Mouse (Mus musculus) lung, postnatal 0 days (tissue): ENCODE results near the gene Tmub1. TPM values are rescaled to one million over a fixed set of nuclear protein-coding genes. Genes with fewer than 3 reads are reported as not detected.

Source experiments
- ATAC-seq: fragments of 200-750 bp; cut with Nextera tagmentation; 2 replicates; pipeline ENCODE4 v1.8.0; 2017; ENCODE audit warnings: moderate library complexity
- DNase-seq: peaks from one replicate; pipeline ENCODE4 v3.0.0-alpha.2; 2016; ENCODE audit warnings: low spot score
- H3K27ac ChIP-seq: fragments of 300-500 bp; sonication (generic); 2 replicates; pipeline ENCODE4 v1.5.1; 2014; ENCODE audit warnings: antibody characterized with exemption, mild to moderate bottlenecking, low read length, mixed read lengths
- H3K27me3 ChIP-seq: fragments of 300-500 bp; sonication (generic); replicated peaks from 2 replicates; pipeline ENCODE4 v1.6.1; 2014; ENCODE audit warnings: low read length, mixed read lengths; ENCODE audit not compliant: insufficient read depth
- H3K36me3 ChIP-seq: fragments of 300-500 bp; sonication (generic); 2 replicates; pipeline ENCODE4 v1.6.1; 2014; ENCODE audit warnings: low read length, mixed read lengths; ENCODE audit not compliant: insufficient read depth
- H3K4me1 ChIP-seq: fragments of 300-500 bp; sonication (generic); 2 replicates; pipeline ENCODE4 v1.6.1; 2014; ENCODE audit warnings: antibody characterized with exemption, low read depth, low read length, mixed read lengths; ENCODE audit not compliant: insufficient read depth
- H3K4me2 ChIP-seq: fragments of 300-500 bp; sonication (generic); replicated peaks from 2 replicates; pipeline ENCODE4 v1.6.1; 2014; ENCODE audit warnings: low read depth, mild to moderate bottlenecking, low read length, moderate library complexity, mixed read lengths
- H3K4me3 ChIP-seq: fragments of 300-500 bp; sonication (generic); 2 replicates; pipeline ENCODE4 v1.5.1; 2014; ENCODE audit warnings: low read depth, low read length
- H3K9ac ChIP-seq: fragments of 300-500 bp; sonication (generic); replicated peaks from 2 replicates; pipeline ENCODE4 v1.6.1; 2014; ENCODE audit warnings: low read depth, mild to moderate bottlenecking
- H3K9me3 ChIP-seq: fragments of 300-500 bp; sonication (generic); 2 replicates; pipeline ENCODE4 v1.6.1; 2016; ENCODE audit warnings: low read length, mixed read lengths
- CTCF ChIP-seq: IDR thresholded peaks from 2 replicates; pipeline ENCODE4 v1.5.1; 2016; ENCODE audit warnings: antibody characterized with exemption, mild to moderate bottlenecking
- EP300 ChIP-seq: IDR thresholded peaks from 2 replicates; pipeline ENCODE4 v1.6.1; 2016; ENCODE audit warnings: antibody characterized with exemption, mild to moderate bottlenecking, control low read depth
- WGBS: fragments of 180-500 bp; shearing (Covaris S2); extraction: QIAGEN DNeasy Blood & Tissue Kit; methylation state at CpG from one replicate; pipeline ENCODE4 v1.1.7; 2014; 5-methylcytosine and 5-hydroxymethylcytosine counted together
- polyA plus RNA-seq: library from polyadenylated mRNA; unstranded; fragments of >200 nt; fragmentation: Nextera tagmentation; extraction: Ambion mirVana; gene quantifications from 2 replicates; pipeline ENCODE4 v1.2.1, GENCODE M21; 2015

Gene Tmub1
- polyA plus RNA-seq, 1 experiment from 2014 or later, result 17.7 TPM

GRCm38 (mm10) chr5:24452030-24452690, 4.5 kb upstream of the Tmub1 start, which contains the start of gene Agap3:
Agap3 (plus strand) TSS chr5:24452177.
- ATAC-seq (no peak; the same call in 1 of the 2 replicates), DNase-seq (peak; percentile 34)
- no peaks in the 10 kb centered on the region for H3K9me3 ChIP-seq
- peaks cover 23% of the 10 kb centered on the region for H3K4me1 ChIP-seq
- peak within 1 kb of the TSS; percentile 87 for H3K4me2 ChIP-seq
- H3K27ac ChIP-seq, result peak within 1 kb of the TSS; percentile 87
- WGBS, result 0% methylated on average over 47 of the region's 85 CpGs
- peak within 1 kb of the TSS; percentile 82 for H3K4me3 ChIP-seq
- H3K9ac ChIP-seq, result peak within 1 kb of the TSS; percentile 70
- H3K36me3 ChIP-seq, result no peaks in the 10 kb centered on the region
- TF ChIP-seq EP300, result no peak
- TF ChIP-seq CTCF, result no peak
- no peaks in the 10 kb centered on the region for H3K27me3 ChIP-seq

DNA sequence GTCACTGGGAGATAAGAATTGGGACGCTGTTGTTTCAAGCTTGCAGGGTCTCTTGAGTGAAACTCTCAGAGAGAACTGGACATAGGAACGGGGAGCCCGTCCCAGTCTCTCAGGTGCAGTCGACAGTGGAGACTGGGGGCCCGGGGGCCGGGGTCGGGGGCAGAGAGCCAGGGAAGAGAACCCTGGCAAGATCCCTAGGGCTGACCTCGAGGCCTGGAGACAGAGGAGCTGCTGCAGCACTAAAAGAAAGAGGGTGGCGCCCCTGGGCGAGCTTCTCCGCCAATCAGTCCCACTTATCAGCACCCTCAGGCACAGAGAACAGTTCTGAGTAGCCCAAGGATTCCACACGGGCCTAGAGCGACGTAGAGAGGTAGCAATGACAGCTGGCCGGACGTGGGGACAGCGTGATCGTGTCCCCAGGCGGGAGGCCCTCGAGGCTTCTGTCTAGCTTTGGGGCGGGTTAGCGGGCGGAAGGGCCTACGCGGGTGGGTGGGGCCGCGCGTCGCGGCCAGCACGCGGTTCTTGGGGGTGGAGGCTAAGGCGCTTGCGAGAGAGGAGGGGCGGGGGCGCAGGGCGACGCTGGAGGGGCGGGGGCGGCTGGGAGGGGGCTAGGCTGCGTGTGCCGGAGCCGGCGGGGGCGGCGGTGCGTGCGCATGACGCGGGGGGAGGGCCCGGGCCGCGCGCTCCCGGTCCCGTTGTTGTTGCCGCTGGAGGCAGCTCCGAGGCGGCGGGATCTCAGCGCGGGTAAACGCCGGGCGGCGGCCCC, 3.8 kb upstream of the Tmub1 start:
- TF ChIP-seq CTCF, result peak; percentile 30
- no peak for TF ChIP-seq EP300
- H3K9me3 ChIP-seq, result no peaks in the 10 kb centered on the region
- DNase-seq, result peak; percentile 97
- ATAC-seq, result peak; percentile 85
- H3K4me3 ChIP-seq, result peak overlapping the region; percentile 82
- H3K27me3 ChIP-seq, result no peaks in the 10 kb centered on the region
- peak overlapping the region; percentile 87 for H3K4me2 ChIP-seq
- H3K9ac ChIP-seq, result peak overlapping the region; percentile 70
- WGBS, result 5% methylated on average over 28 of the region's 66 CpGs
- H3K36me3 ChIP-seq, result no peaks in the 10 kb centered on the region
- H3K27ac ChIP-seq, result peak overlapping the region; percentile 87
- peaks cover 24% of the 10 kb centered on the region for H3K4me1 ChIP-seq

GRCm38 (mm10) chr5:24446630-24447029, 1.0 kb downstream of the Tmub1 start:
- Histone ChIP-seq H3K36me3 (no peaks in the 10 kb centered on the region), H3K9ac (no peak overlapping the region), H3K4me1 (peaks cover 18% of the 10 kb centered on the region), H3K9me3 (no peaks in the 10 kb centered on the region), H3K4me2 (no peak overlapping the region), H3K27me3 (no peaks in the 10 kb centered on the region), H3K27ac (no peak overlapping the region), H3K4me3 (no peak overlapping the region)
- 89% methylated on average over 7 of the region's 7 CpGs for WGBS
- no peak for TF ChIP-seq EP300
- no peak for TF ChIP-seq CTCF
- ATAC-seq (no peak), DNase-seq (no peak)

GRCm38 (mm10) chr5:24445428-24446080, 2.1 kb downstream of the Tmub1 start:
- WGBS, result 55% methylated on average over 20 of the region's 20 CpGs
- Histone ChIP-seq H3K9ac (peak overlapping the region; percentile 32; the same call in 1 of the 2 replicates), H3K4me2 (peak overlapping the region; percentile 85), H3K4me1 (peaks cover 18% of the 10 kb centered on the region), H3K36me3 (peaks cover 3% of the 10 kb centered on the region; the same call in 1 of the 2 replicates), H3K4me3 (peak overlapping the region; percentile 72), H3K9me3 (no peaks in the 10 kb centered on the region), H3K27ac (peak overlapping the region; percentile 90), H3K27me3 (no peaks in the 10 kb centered on the region)
- ATAC-seq, result peak; percentile 1; the same call in 1 of the 2 replicates
- TF ChIP-seq EP300, result no peak
- peak; percentile 39; the same call in 1 of the 2 replicates for TF ChIP-seq CTCF
- DNase-seq, result no peak

DNA sequence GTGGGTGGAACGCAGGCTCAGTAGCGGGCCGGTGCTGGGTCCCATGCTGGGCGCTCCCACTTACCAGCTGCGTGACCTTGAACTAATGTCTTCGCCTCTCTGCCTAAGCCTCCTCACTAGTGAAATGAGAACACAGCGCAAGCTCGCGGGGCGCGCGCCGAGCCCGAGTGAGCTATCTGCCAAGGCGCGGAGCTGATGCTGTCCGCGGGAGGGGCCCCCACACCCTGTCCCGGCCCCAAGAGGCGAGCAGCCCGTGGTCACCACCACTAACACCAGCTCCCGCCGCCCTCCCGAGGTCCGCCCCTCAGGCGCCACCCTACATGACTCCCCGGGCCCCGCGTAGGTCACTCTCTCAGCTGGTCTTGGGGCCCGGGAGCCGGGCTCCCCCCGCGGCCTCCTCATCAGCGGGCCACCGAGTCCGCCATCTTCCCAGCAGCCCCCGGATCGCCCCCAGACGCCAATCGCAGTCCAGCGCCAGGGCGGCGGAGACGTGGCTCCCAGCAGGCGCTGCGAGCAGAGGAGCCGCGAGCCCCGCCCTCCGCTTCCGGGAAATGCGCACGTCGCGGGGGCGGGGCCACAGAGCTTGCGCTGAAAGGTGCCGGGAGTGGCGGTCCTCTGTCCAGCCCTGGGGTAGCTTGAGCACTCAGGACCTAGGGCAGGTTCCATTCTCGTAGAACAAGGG, 2.8 kb downstream of the Tmub1 start, which contains the start of gene Fastk:
Fastk (minus strand) TSS at position 542 of the 682 bp plus-strand sequence.
- H3K9me3 ChIP-seq, result no peaks in the 10 kb centered on the region
- peak within 1 kb of the TSS; percentile 90 for H3K27ac ChIP-seq
- DNase-seq (peak; percentile 97), ATAC-seq (peak; percentile 89)
- no peaks in the 10 kb centered on the region for H3K27me3 ChIP-seq
- H3K4me2 ChIP-seq, result peak within 1 kb of the TSS; percentile 85
- peaks cover 10% of the 10 kb centered on the region; the same call in 1 of the 2 replicates for H3K36me3 ChIP-seq
- H3K9ac ChIP-seq, result peak within 1 kb of the TSS; percentile 70
- H3K4me1 ChIP-seq, result peaks cover 18% of the 10 kb centered on the region
- no peak for TF ChIP-seq EP300
- TF ChIP-seq CTCF, result 0 out of 2 replicates have a peak, but pooled peaks have one; percentile 3
- WGBS, result under 1% methylated on average over 53 of the region's 60 CpGs
- peak within 1 kb of the TSS; percentile 72 for H3K4me3 ChIP-seq
